Mouse (Mus musculus) fat pad, adult 2 months (tissue): ENCODE measurements around the gene Ccdc183.

Source experiments
- DNase-seq: peaks from one replicate; pipeline ENCODE4 v3.0.0-alpha.2; 2011; ENCODE audit warnings: low read depth, low spot score; ENCODE audit errors: extremely low read depth

Ccdc183 gene

GRCm38 (mm10) chr2:25607761-25608622, 9.5 kb downstream of the Ccdc183 start, which contains the start of gene Rabl6:
Gene Rabl6, minus strand, starts transcription at chr2:25608521.
- no peak for DNase-seq

- DNase-seq: no peak
These were observed 15.0 kb downstream of the Ccdc183 start for GRCm38 (mm10) chr2:25602526-25602925.

DNA sequence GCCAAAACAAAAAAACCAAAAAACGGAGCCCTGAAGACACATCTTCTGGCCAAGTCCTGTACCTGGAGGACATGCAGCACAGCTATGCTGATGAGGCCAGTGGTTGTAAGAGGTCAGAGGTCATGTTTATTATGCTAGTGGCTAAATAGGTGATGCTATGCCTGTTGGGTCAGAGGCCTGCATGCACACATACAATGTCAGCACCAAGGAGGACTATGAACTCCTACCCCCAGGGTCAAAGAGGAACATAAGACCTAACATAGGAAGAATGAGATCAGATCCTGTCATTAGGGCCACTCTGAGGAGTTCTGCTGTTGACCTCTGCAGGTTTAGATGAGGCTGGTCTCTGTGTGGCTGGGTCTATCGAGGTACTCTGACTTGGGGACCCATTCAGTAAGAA, 17.4 kb downstream of the Ccdc183 start:
- no peak for DNase-seq

DNA sequence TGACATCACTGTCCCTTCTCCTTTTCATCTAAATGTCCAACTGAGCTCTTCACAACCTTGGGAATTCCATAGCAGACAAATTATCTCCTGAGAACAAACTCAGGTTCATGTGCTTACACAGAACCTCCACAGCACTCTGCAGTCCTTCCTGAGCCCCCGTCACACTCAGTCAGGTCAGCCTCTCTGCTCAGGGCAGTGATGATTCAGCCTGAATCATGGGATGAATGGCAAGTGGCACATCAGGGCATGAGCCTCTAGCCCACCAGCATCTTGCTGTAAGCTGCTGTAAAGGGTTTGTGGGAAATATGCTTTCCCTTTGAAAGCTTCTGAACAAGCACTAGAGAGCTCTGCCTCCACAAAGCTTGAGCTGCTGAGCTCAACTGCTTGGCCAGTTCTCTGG, 18.7 kb downstream of the Ccdc183 start:
- DNase-seq: no peak

- DNase-seq: no peak
These were observed 20.5 kb downstream of the Ccdc183 start for GRCm38 (mm10) chr2:25596765-25597510.

DNA sequence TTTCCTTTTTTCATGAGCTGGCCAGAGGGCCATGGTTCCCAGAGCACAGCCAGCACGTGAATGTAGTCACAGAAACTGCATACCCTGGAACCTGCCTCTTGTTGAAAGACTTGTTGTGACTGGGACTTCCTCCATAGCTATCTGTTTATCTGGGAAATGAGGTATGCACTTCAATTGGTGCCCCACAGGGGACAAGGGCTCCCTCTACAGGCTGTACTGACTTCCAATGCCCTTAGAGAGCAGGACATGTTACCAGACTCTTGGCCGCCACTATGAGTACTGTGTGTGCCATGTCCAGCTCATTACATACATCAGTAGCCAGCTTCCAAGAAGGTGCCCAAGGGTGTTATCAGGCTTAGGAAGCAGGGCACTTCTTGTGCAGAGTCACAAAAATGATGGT, 25.6 kb downstream of the Ccdc183 start:
- no peak for DNase-seq

- DNase-seq: no peak
These were observed 29.1 kb downstream of the Ccdc183 start for GRCm38 (mm10) chr2:25588227-25588907.

- no peak for DNase-seq
These were observed 30.2 kb downstream of the Ccdc183 start for GRCm38 (mm10) chr2:25587290-25587689.

GRCm38 (mm10) chr2:25585601-25586000, 31.9 kb downstream of the Ccdc183 start:
- DNase-seq: no peak

- DNase-seq: no peak
These were observed 32.6 kb downstream of the Ccdc183 start for GRCm38 (mm10) chr2:25584856-25585255.

DNA sequence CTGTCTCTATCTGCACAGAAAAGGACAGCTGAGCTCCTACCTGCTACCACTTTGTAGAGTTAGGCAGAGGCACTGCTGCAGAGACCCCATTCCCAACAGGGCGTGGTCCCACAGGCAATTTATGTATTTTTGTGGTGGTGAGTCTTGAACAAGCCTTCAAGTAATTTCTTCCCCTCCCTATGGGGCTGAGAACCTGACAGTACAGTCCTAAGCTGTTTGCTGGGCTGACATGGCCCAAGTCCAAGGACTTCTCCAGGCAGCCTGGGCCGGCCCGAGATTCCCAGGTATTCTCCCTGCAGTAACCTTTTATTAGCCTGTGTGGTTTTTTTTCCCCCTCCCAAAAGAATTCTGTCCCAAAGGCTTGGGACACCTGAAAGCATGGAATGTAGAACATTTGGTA, 33.3 kb downstream of the Ccdc183 start:
- no peak for DNase-seq

DNA sequence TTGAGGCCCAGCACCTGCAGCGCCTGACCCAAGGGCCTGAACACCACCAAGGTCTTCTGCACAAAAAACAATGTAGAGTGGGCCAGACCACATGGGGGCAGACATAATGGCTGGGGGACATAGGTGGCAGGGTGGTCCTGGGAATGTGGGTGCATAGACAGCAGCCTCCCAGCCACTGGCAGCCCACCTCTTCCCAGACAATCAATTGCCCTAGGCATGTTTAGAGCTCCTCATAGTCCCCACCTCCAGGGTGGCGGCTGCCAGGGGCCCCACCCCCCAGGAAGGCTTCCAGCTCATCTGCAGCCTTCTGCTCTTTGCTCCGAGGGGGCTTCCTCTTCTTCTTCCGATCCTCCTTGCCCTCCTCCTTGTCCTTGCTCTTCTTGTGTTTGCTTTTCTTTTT, 33.9 kb downstream of the Ccdc183 start:
- no peak for DNase-seq

- no peak for DNase-seq
These were observed 34.4 kb downstream of the Ccdc183 start for GRCm38 (mm10) chr2:25583120-25583481.

GRCm38 (mm10) chr2:25582466-25583119, 34.9 kb downstream of the Ccdc183 start:
- no peak for DNase-seq

DNA sequence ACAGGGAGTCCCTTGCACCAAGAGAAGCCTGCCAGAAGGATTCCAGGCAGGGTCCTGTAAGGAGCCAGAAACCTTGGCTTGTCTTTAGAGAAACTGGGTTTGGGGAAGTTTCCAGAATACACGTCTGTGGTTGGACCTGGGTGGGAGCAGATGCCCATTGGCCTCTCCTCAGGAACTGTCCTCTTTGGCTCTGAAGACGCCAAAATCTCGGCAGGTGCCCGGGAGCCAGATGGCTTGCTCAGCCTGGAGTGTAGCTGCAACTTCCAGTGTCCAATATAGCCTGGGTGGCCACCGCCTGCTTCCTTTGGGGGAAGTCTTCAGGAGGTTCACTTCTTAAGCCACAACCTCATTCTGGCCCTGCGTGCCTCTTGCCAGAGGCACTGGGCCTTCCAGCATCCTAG, 35.6 kb downstream of the Ccdc183 start:
- no peak for DNase-seq

- DNase-seq: no peak
These were observed 36.1 kb downstream of the Ccdc183 start, which contains the start of gene Ajm1 for GRCm38 (mm10) chr2:25581294-25581864. Gene Ajm1, minus strand, starts transcription at chr2:25581757.

- no peak for DNase-seq
These were observed 36.8 kb downstream of the Ccdc183 start for GRCm38 (mm10) chr2:25580621-25581101.

DNA sequence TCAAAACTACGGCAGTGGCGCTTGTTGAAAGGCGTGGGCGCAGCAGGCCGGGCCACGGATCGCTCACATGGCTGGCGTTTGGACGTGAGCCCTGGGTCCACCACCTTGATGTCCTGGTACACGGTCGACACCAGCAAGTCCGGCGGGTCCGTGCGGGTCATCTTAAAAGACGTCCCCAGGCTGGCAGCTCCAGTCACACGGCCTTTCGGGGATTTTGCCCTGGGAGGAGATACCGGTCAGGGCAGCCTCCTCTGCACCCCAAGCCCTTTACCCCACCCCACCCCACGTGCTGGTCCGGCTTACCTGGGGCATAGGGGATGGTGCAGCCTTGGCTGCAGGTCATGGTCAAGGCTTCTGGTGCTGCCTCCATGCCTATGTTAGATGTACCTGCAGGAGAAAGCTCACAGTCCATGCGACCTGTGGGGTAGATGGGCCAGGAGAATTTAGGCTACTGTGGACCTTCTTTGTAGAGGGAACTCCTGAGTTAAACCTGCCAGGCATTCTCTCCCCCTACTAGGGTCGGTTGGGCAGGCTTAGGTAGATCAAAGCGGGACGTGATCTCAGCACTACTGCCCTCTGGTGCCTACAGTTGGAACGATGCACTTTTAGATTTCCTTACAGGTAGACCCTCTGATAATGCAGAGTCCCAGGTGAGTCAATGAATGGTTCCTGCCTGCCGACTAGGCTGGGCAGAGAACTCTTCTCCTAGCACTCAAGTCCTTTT, 37.6 kb downstream of the Ccdc183 start:
- DNase-seq: no peak

GRCm38 (mm10) chr2:25578796-25579736, 38.4 kb downstream of the Ccdc183 start:
- no peak for DNase-seq
